Mouse (Mus musculus): ENCODE results near the gene Dcaf10.
"Not testable (repeated sequence)": the region's sequence is repeated elsewhere in the genome, so short reads cannot be mapped to it uniquely, and the experiment has no call there.

Dcaf10 gene

DNA sequence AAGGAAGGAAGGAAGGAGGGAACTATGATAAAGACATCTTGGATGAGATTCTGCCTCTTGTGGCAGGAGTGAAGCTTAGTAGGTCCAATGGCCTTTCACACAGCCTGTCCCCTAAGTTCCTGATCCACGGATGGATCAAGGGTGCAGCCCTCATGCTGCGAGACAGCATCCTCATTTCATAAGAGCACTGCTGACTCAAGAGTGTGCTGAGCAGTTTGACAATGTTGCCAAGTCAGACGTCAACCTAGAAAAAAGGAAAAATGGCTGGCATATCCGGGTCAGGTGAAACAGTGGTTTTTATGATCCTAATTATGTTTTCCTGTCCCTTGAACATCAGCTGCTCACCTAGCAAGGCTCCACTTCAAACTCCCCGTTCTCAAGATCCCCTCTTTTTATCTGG, 51.8 kb downstream of the Dcaf10 start:
- no peak for DNase-seq (ENCODE audit: low spot score)

DNA sequence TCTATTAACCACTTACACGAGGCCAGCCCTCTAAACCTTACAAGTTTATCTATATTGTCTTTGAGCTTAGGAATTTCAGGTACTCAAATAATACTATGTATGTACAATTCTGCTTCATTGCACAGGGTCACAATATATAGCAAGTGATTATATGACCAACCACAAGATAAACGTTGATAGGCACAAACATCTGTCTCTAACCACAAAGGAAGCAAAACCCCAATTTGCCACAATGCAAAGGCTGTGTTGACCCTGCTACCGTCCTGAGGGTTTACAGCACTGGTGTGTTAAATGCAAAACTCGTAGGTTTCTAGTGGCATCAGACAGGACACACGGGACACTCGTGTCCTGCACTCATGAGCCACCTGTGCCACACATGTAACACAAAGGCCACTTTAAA, 54.3 kb downstream of the Dcaf10 start:
- DNase-seq (ENCODE audit: low spot score), result not testable (repeated sequence)

GRCm38 (mm10) chr4:45398315-45398714, 56.4 kb downstream of the Dcaf10 start:
- not testable (repeated sequence) for DNase-seq (ENCODE audit: low spot score)

DNA sequence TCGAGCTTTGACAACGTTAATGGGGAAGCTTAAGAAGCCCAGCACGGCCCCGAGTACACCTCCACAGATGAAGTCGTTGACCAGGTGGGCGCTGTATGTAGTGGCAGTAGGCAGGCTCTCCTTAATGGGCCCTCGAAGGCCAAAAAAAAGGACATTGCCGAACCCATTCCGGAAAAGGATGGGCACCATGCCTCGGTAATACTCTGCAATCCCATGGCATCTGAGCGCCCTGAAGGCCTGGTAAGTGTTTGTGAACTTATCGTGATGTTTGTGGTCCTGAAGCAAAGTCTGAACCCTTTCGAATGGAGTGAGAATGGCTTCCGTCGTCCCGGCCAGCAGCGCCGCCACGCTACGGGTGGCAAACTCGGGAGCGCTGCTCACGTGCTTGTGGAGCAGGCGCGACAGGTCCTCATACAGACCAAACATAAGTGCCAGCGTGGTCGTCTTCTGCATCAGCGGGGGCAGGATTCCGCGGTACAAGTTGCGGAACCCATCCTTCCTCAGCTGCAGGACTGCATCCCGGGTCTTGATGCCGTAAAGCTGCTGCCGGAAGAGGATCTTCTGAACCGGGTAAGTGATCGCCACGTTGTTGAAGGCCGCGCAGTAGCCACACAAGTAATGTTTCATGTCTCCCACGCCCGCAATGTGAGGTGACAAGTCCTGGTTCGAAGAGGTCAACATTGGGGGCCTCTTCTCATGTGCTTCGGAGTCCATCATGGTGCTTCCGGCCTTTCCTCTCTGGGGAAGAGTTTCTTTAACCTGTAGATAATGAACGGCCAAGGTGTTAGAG, 57.7 kb downstream of the Dcaf10 start:
- DNase-seq (ENCODE audit: low spot score), result no peak

DNA sequence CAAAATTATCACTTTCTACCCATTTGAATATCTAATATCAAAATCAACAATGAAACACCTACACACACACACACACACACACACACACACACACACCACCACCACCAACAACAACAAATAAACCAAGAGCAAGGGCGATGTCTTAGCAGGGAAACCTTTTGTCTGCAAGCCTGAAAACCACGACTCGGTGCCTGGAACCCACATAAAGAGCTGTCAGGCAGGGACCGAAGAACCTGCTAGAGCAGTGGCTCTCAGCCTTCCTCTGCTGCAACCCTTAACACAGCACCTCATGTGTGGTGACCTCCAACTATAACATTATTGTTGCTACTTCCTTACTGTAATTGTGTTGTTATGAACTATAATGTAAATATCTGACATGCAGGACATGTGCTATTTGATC, 60.4 kb downstream of the Dcaf10 start:
- no peak for DNase-seq (ENCODE audit: low spot score)

DNA sequence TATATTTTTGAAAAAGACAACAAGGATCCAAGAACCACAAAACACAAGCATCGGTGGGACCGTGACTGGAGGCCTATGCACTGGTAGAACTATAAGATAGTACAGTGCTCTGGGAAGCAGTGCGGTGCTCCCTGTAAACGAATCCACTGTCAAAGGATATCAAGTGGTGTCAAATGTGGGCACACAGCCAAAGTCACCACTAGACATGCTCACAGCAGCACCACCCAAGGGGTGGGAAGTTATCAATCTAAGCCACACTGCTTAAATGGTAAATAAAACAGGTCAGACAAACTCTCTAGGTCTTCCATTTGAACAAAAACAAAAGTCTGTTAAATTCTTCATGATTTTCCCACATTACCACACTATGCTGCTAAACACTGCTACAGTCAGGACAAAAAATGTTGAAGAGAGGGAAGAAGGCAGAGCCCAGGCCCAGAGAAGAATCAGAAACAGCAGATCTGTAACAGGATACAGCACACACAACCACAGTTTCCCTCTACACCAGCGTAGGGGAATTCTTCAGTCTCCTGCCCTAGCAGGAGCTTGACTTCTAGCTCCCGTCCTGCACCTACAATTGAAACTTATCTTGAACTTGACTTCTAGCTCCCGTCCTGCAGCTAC, 61.1 kb downstream of the Dcaf10 start:
- no peak for DNase-seq (ENCODE audit: low spot score)

GRCm38 (mm10) chr4:45403499-45403878, 61.6 kb downstream of the Dcaf10 start:
- no peak for DNase-seq (ENCODE audit: low spot score)

DNA sequence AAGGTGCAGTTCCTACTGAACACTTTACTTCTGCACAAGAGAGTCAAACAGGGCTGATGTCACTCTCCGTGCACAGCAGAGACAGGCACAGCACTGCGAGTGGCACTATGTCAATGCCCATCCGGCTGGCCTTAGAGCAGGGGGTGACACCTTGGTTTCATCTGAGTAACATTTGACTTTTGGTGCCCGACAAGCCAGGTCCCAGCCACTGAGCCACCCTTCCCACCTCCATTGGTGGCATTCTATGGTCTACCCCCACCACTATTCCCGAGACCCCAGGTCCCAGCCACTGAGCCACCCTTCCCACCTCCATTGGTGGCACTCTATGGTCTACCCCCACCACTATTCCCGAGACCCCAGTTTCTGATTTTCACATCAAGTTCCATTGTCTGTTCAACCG, 62.2 kb downstream of the Dcaf10 start:
- no peak for DNase-seq (ENCODE audit: low spot score)

- no peak for DNase-seq (ENCODE audit: low spot score)
These were observed 63.4 kb downstream of the Dcaf10 start for GRCm38 (mm10) chr4:45405315-45405714.

- no peak for DNase-seq (ENCODE audit: low spot score)
These were observed 64.5 kb downstream of the Dcaf10 start for GRCm38 (mm10) chr4:45406397-45406796.

DNA sequence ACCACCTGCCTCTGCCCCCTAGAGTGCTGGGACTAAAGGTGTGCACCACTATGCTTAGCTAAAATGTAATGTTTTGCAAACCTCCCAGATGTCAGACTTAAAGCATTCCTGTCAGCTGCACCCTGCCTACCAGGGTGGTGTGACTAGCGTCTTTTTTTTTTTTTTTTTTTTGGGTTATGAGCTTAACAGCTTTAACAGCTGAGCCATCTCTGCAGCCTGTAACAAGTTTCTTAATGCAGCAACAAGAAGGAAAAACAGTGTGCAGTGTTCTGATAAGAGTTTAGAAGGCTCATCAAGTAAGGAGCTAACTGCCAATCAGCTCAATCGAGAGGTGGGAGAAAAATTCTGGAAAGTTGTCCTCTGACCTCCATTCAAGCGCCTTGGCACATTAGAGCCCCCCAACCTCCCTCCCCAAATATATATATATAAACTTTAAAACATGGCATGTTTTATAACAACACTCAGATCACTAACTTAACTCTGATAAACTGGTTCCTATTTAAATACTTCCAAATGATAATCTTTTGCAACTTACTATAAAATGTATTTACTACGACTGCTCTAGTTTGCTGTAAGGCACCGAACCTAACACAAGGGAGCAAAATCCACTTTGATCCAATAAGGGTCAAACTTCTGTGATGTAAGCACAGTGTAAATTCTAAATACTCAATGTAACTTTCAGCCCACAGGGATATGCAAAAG, 65.3 kb downstream of the Dcaf10 start:
- DNase-seq (ENCODE audit: low spot score), result no peak

GRCm38 (mm10) chr4:45407703-45408334, 65.9 kb downstream of the Dcaf10 start:
- no peak for DNase-seq (ENCODE audit: low spot score)

GRCm38 (mm10) chr4:45408427-45409132, 66.7 kb downstream of the Dcaf10 start, which contains the start of gene Slc25a51:
Gene Slc25a51, minus strand, starts transcription at chr4:45408766.
- peak; percentile 86 for DNase-seq (ENCODE audit: low spot score)

- peak; percentile 68 for DNase-seq (ENCODE audit: low spot score)
These were observed 67.4 kb downstream of the Dcaf10 start for GRCm38 (mm10) chr4:45409270-45409669.

DNA sequence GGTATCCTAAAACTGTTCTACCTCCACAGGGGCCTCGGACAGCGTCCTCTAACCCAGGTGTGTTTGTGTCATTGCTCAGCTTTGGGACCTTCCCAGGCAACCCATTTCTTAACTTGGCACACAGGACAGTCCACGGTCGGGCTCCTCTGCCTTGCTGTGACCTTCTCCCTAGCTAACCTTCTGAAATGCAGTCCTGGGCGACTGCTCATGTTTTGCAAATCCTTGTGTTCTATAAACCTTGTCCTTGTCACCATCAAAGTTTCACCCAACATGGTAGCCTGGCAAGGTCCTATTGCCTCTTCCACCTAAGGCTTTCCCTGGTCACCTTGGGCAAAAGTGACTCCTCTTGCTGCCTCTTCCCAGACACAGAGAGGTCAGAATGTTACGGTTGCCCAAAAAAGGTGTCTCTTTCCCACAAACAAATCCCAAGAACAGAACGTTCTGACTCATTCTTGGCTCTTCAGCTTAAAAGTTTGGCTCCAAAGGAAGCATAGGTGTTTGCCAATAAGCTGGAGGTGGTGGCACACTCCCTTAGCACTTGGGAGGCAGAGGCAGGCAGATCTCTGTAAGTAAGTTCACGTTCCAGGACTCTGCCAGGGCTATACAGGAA, 69.4 kb downstream of the Dcaf10 start:
- DNase-seq (ENCODE audit: low spot score), result no peak

DNA sequence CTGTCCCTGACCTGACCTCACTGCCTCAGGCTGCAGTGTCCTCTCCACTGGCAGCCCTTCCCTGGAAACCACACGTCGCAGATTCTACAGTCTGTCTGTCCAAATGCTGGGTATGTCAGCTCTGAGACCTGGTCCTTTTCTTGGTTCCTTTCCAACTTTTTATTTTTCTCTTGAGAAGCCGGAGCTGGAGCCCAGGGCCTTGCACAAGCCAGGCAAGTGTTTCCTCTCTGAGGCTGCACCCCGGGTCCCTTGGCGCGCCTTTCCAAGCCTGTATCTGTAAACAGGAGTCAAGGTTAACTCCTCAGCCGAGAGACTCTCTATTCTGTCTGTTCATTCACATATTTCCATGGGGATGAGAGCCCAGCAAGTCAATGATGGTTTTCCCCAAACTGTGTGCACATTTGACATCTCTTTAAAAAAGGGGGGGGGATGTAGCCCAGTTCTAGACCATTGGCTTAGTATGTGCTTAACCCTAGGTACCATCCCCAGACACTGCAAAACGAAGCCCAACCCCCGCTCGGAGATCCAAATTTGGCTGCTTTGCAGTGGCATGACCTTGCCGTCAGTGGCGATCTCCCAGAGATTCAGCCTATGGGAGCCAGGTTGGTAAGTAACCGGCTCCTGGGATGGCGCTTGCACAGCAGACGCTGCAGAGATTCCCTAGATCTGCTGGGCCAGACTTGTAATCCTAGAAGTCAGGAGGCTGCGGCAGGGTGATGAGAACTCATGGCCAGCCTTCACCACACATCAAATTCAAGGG, 70.7 kb downstream of the Dcaf10 start:
- peak; percentile 58 for DNase-seq (ENCODE audit: low spot score)

DNA sequence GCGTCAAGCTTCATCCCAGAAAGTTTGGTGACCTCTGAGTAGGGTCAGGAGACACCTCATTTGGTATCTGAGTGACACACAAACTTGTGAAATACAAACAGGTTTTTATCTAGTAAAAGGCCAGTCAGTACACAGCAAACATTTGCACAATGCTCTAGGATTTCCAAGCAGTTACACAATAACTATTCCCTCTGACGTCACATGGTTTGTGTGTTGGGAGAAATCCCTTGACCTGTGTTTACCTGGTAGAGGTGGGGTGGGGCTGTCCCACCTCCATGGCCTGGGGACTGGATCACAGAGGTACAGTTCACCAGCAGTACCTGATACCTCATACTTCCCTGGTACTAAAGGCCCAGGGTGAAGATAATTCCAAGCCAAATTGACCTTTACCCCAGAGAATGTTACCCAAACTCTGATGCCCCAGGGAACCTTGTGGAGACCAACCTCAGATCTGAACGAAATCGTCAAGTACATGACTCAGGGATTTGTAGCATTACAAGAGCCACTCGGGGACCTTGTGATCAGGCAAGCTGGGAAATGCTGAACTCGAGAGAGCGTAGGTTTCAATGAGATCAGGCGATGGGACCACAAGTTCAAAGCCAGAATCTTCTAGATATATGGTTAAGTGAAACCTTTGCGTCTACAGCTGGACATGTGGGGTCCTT, 71.9 kb downstream of the Dcaf10 start:
- DNase-seq (ENCODE audit: low spot score), result no peak

- DNase-seq (ENCODE audit: low spot score), result no peak
These were observed 74.4 kb downstream of the Dcaf10 start for GRCm38 (mm10) chr4:45416314-45416713.

- DNase-seq (ENCODE audit: low spot score), result peak; percentile 51
These were observed 76.5 kb downstream of the Dcaf10 start for GRCm38 (mm10) chr4:45418229-45418950.
